Mouse (Mus musculus) lung, postnatal 0 days (tissue): ENCODE results near the gene Eya2.

Source experiments
- CTCF ChIP-seq: IDR thresholded peaks from 2 replicates; pipeline ENCODE4 v1.5.1; 2016; ENCODE audit warnings: antibody characterized with exemption, mild to moderate bottlenecking
- EP300 ChIP-seq: IDR thresholded peaks from 2 replicates; pipeline ENCODE4 v1.6.1; 2016; ENCODE audit warnings: antibody characterized with exemption, mild to moderate bottlenecking, control low read depth

DNA sequence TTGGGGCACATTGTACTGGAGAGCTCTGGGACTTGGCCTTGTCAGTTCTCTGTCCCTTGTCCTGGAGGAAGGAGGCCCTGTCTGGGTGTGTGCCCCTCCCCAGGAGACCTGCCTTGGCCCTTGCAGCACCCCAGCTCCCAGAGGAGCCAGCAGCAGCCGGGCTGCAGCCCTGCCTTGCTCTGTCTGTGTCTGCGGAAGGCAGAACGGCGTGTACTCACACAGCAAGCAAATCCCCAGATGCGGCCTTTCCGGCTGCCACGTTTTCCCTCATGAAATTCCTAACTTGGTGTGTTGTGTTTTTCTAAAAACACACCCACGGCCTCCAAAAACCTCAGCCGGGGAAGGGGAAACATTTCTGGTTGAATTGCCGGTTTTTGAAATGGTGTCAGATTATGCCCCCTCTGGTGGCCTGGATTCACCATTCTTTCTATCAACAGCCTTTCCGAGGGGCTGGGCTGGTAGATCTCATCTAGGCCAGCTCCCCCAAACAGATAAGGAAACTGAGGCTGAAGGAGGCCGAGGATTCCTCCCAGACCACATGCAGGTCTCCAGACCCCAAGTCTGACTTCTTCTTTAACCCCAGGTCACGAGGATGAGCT lies 19.0 kb downstream of the Eya2 start:
- TF ChIP-seq CTCF (0 out of 2 replicates have a peak, but pooled peaks have one; percentile 6), EP300 (no peak)
